Mouse (Mus musculus) G1E (cell line): ENCODE data around the gene Smarca4.

Experiments
- CTCF ChIP-seq: IDR thresholded peaks from 2 replicates; pipeline ENCODE4 v1.5.1; 2012; ENCODE audit warnings: low read depth, low read length, inconsistent platforms, mixed read lengths
- POLR2AphosphoS5 ChIP-seq: IDR thresholded peaks from 2 replicates; pipeline ENCODE4 v1.6.1; 2012; ENCODE audit warnings: low read depth, low read length, inconsistent platforms; ENCODE audit not compliant: insufficient replicate concordance
- TAL1 ChIP-seq: conservative IDR thresholded peaks from 2 replicates; pipeline ENCODE4 v1.6.1; 2012; ENCODE audit warnings: low read depth, low read length, inconsistent platforms, mixed read lengths

- no peak for TF ChIP-seq CTCF
- no peak for TF ChIP-seq POLR2AphosphoS5
- no peak for TF ChIP-seq TAL1
Observed at GRCm38 (mm10) chr9:21677706-21678105, 61.7 kb downstream of the Smarca4 start.
